Mouse (Mus musculus): ENCODE results near the gene 9530077C05Rik. TPM values are rescaled to one million over a fixed set of nuclear protein-coding genes. Genes with fewer than 3 reads are reported as not detected.
"Not testable (repeated sequence)": the region's sequence is repeated elsewhere in the genome, so short reads cannot be mapped to it uniquely, and the experiment has no call there.

9530077C05Rik gene
- polyA plus RNA-seq, 1 experiment from 2014 or later: 4.9 TPM

GRCm38 (mm10) chr9:22389021-22389476 lies 22.3 kb upstream of the 9530077C05Rik start, which contains the start of gene Anln:
Anln (minus strand) TSS chr9:22389188.
- peak within 1 kb of the TSS; percentile 91 for H3K4me3 ChIP-seq (ENCODE audit: low read length)
- H3K27me3 ChIP-seq (ENCODE audit: control insufficient read depth, insufficient read depth, low read depth, low read length): no peaks in the 10 kb centered on the region
- H3K27ac ChIP-seq (ENCODE audit: low read length): peak within 1 kb of the TSS; percentile 94
- 0% methylated on average over 37 of the region's 44 CpGs for WGBS
- peak; percentile 97 for ATAC-seq (ENCODE audit: low read depth)
- H3K9ac ChIP-seq (ENCODE audit: low read length): peak within 1 kb of the TSS; percentile 76
- peaks cover 15% of the 10 kb centered on the region for H3K4me1 ChIP-seq (replicated peaks; ENCODE audit: control insufficient read depth, insufficient read depth, low read length)
- no peaks in the 10 kb centered on the region for H3K36me3 ChIP-seq (ENCODE audit: control insufficient read depth, insufficient read depth, low read length)
- H3K4me2 ChIP-seq (ENCODE audit: low read depth, low read length): peak within 1 kb of the TSS; percentile 72
- no peaks in the 10 kb centered on the region for H3K9me3 ChIP-seq (ENCODE audit: control insufficient read depth, low read length)

GRCm38 (mm10) chr9:22389736-22390245 lies 21.5 kb upstream of the 9530077C05Rik start:
- peak overlapping the region; percentile 76 for H3K9ac ChIP-seq (ENCODE audit: low read length)
- peaks cover 15% of the 10 kb centered on the region for H3K4me1 ChIP-seq (replicated peaks; ENCODE audit: control insufficient read depth, insufficient read depth, low read length)
- 53% methylated on average over 6 of the region's 6 CpGs for WGBS
- peak overlapping the region; percentile 94; the same call in 1 of the 2 replicates for H3K27ac ChIP-seq (ENCODE audit: low read length)
- ATAC-seq (ENCODE audit: low read depth): no peak
- peak overlapping the region; percentile 91 for H3K4me3 ChIP-seq (ENCODE audit: low read length)
- no peaks in the 10 kb centered on the region for H3K36me3 ChIP-seq (ENCODE audit: control insufficient read depth, insufficient read depth, low read length)
- H3K4me2 ChIP-seq (ENCODE audit: low read depth, low read length): peak overlapping the region; percentile 72
- H3K27me3 ChIP-seq (ENCODE audit: control insufficient read depth, insufficient read depth, low read depth, low read length): no peaks in the 10 kb centered on the region
- H3K9me3 ChIP-seq (ENCODE audit: control insufficient read depth, low read length): no peaks in the 10 kb centered on the region

- Histone ChIP-seq H3K4me2 (ENCODE audit: low read depth, low read length) (no peak overlapping the region), H3K27me3 (ENCODE audit: control insufficient read depth, insufficient read depth, low read depth, low read length) (no peaks in the 10 kb centered on the region), H3K4me3 (ENCODE audit: low read length) (no peak overlapping the region), H3K9me3 (ENCODE audit: control insufficient read depth, low read length) (no peaks in the 10 kb centered on the region), H3K36me3 (ENCODE audit: control insufficient read depth, insufficient read depth, low read length) (no peaks in the 10 kb centered on the region), H3K4me1 (replicated peaks; ENCODE audit: control insufficient read depth, insufficient read depth, low read length) (peaks cover 15% of the 10 kb centered on the region), H3K27ac (ENCODE audit: low read length) (no peak overlapping the region), H3K9ac (ENCODE audit: low read length) (no peak overlapping the region)
- no peak for ATAC-seq (ENCODE audit: low read depth)
- WGBS: 73% methylated on average over 5 of the region's 5 CpGs
Measured at GRCm38 (mm10) chr9:22390390-22390789, 20.9 kb upstream of the 9530077C05Rik start.

GRCm38 (mm10) chr9:22394725-22395124 lies 16.6 kb upstream of the 9530077C05Rik start:
- ATAC-seq (ENCODE audit: low read depth): no peak
- Histone ChIP-seq H3K4me2 (ENCODE audit: low read depth, low read length) (no peak overlapping the region), H3K4me3 (ENCODE audit: low read length) (no peak overlapping the region), H3K4me1 (replicated peaks; ENCODE audit: control insufficient read depth, insufficient read depth, low read length) (peaks cover 5% of the 10 kb centered on the region), H3K27ac (ENCODE audit: low read length) (no peak overlapping the region), H3K27me3 (ENCODE audit: control insufficient read depth, insufficient read depth, low read depth, low read length) (no peaks in the 10 kb centered on the region), H3K9me3 (ENCODE audit: control insufficient read depth, low read length) (no peaks in the 10 kb centered on the region), H3K36me3 (ENCODE audit: control insufficient read depth, insufficient read depth, low read length) (no peaks in the 10 kb centered on the region), H3K9ac (ENCODE audit: low read length) (no peak overlapping the region)
- 69% methylated on average over 2 of the region's 2 CpGs for WGBS

- Histone ChIP-seq H3K9ac (ENCODE audit: low read length) (no peak overlapping the region), H3K4me1 (replicated peaks; ENCODE audit: control insufficient read depth, insufficient read depth, low read length) (peaks cover 3% of the 10 kb centered on the region), H3K4me3 (ENCODE audit: low read length) (no peak overlapping the region), H3K9me3 (ENCODE audit: control insufficient read depth, low read length) (no peaks in the 10 kb centered on the region), H3K27me3 (ENCODE audit: control insufficient read depth, insufficient read depth, low read depth, low read length) (no peaks in the 10 kb centered on the region), H3K4me2 (ENCODE audit: low read depth, low read length) (no peak overlapping the region), H3K27ac (ENCODE audit: low read length) (no peak overlapping the region), H3K36me3 (ENCODE audit: control insufficient read depth, insufficient read depth, low read length) (no peaks in the 10 kb centered on the region)
- WGBS: 45% methylated on average over 4 of the region's 4 CpGs
- ATAC-seq (ENCODE audit: low read depth): no peak
Measured at GRCm38 (mm10) chr9:22399021-22399420, 12.3 kb upstream of the 9530077C05Rik start.

GRCm38 (mm10) chr9:22402001-22402400 lies 9.3 kb upstream of the 9530077C05Rik start:
- H3K4me2 ChIP-seq (ENCODE audit: low read depth, low read length): no peak overlapping the region
- no peak overlapping the region for H3K27ac ChIP-seq (ENCODE audit: low read length)
- H3K9me3 ChIP-seq (ENCODE audit: control insufficient read depth, low read length): no peaks in the 10 kb centered on the region
- peaks cover 3% of the 10 kb centered on the region for H3K4me1 ChIP-seq (replicated peaks; ENCODE audit: control insufficient read depth, insufficient read depth, low read length)
- 81% methylated on average over 6 of the region's 6 CpGs for WGBS
- no peaks in the 10 kb centered on the region for H3K27me3 ChIP-seq (ENCODE audit: control insufficient read depth, insufficient read depth, low read depth, low read length)
- H3K4me3 ChIP-seq (ENCODE audit: low read length): no peak overlapping the region
- ATAC-seq (ENCODE audit: low read depth): no peak
- H3K9ac ChIP-seq (ENCODE audit: low read length): no peak overlapping the region
- H3K36me3 ChIP-seq (ENCODE audit: control insufficient read depth, insufficient read depth, low read length): no peaks in the 10 kb centered on the region

GRCm38 (mm10) chr9:22402976-22403375 lies 8.3 kb upstream of the 9530077C05Rik start:
- WGBS: 67% methylated on average over 3 of the region's 3 CpGs
- Histone ChIP-seq H3K9me3 (ENCODE audit: control insufficient read depth, low read length) (no peaks in the 10 kb centered on the region), H3K27ac (ENCODE audit: low read length) (no peak overlapping the region), H3K4me1 (replicated peaks; ENCODE audit: control insufficient read depth, insufficient read depth, low read length) (peaks cover 3% of the 10 kb centered on the region), H3K4me3 (ENCODE audit: low read length) (no peak overlapping the region), H3K4me2 (ENCODE audit: low read depth, low read length) (no peak overlapping the region), H3K9ac (ENCODE audit: low read length) (no peak overlapping the region), H3K27me3 (ENCODE audit: control insufficient read depth, insufficient read depth, low read depth, low read length) (no peaks in the 10 kb centered on the region), H3K36me3 (ENCODE audit: control insufficient read depth, insufficient read depth, low read length) (no peaks in the 10 kb centered on the region)
- ATAC-seq (ENCODE audit: low read depth): no peak

- H3K27me3 ChIP-seq (ENCODE audit: control insufficient read depth, insufficient read depth, low read depth, low read length); H3K9me3 ChIP-seq (ENCODE audit: control insufficient read depth, low read length); H3K36me3 ChIP-seq (ENCODE audit: control insufficient read depth, insufficient read depth, low read length); ATAC-seq (ENCODE audit: low read depth); H3K4me2 ChIP-seq (ENCODE audit: low read depth, low read length); H3K9ac ChIP-seq (ENCODE audit: low read length); H3K27ac ChIP-seq (ENCODE audit: low read length); H3K4me3 ChIP-seq (ENCODE audit: low read length); H3K4me1 ChIP-seq (replicated peaks; ENCODE audit: control insufficient read depth, insufficient read depth, low read length): not testable (repeated sequence)
- 70% methylated on average over 2 of the region's 2 CpGs for WGBS
Measured at GRCm38 (mm10) chr9:22403501-22403900, 7.8 kb upstream of the 9530077C05Rik start.

GRCm38 (mm10) chr9:22405414-22405813 lies 5.9 kb upstream of the 9530077C05Rik start:
- H3K27ac ChIP-seq (ENCODE audit: low read length): peak overlapping the region; percentile 79
- ATAC-seq (ENCODE audit: low read depth): peak; percentile 90
- H3K4me1 ChIP-seq (replicated peaks; ENCODE audit: control insufficient read depth, insufficient read depth, low read length): no peaks in the 10 kb centered on the region
- H3K27me3 ChIP-seq (ENCODE audit: control insufficient read depth, insufficient read depth, low read depth, low read length): no peaks in the 10 kb centered on the region
- no peak overlapping the region for H3K4me2 ChIP-seq (ENCODE audit: low read depth, low read length)
- H3K9me3 ChIP-seq (ENCODE audit: control insufficient read depth, low read length): no peaks in the 10 kb centered on the region
- WGBS: 44% methylated on average over 3 of the region's 3 CpGs
- no peak overlapping the region for H3K9ac ChIP-seq (ENCODE audit: low read length)
- no peaks in the 10 kb centered on the region for H3K36me3 ChIP-seq (ENCODE audit: control insufficient read depth, insufficient read depth, low read length)
- H3K4me3 ChIP-seq (ENCODE audit: low read length): no peak overlapping the region

- not testable (repeated sequence) for H3K4me1 ChIP-seq (replicated peaks; ENCODE audit: control insufficient read depth, insufficient read depth, low read length); ATAC-seq (ENCODE audit: low read depth); H3K27me3 ChIP-seq (ENCODE audit: control insufficient read depth, insufficient read depth, low read depth, low read length); H3K4me3 ChIP-seq (ENCODE audit: low read length); H3K36me3 ChIP-seq (ENCODE audit: control insufficient read depth, insufficient read depth, low read length); H3K4me2 ChIP-seq (ENCODE audit: low read depth, low read length); H3K27ac ChIP-seq (ENCODE audit: low read length); H3K9me3 ChIP-seq (ENCODE audit: control insufficient read depth, low read length); H3K9ac ChIP-seq (ENCODE audit: low read length)
- 76% methylated on average over 3 of the region's 4 CpGs for WGBS
Measured at GRCm38 (mm10) chr9:22407633-22408032, 3.7 kb upstream of the 9530077C05Rik start.

Measured in lung, embryonic 16.5 days (tissue).